Mouse (Mus musculus) C2C12 (cell line): ENCODE measurements around the gene Zfp36.

Source experiments
- CTCF ChIP-seq: IDR thresholded peaks from one replicate; pipeline ENCODE4 v1.5.1; 2011; ENCODE audit not compliant: control insufficient read depth, insufficient read depth, insufficient read length
- FOSL1 ChIP-seq: IDR thresholded peaks from one replicate; pipeline ENCODE4 v1.8.0; 2011; ENCODE audit warnings: mild to moderate bottlenecking, low read length; ENCODE audit not compliant: poor library complexity, insufficient read depth, severe bottlenecking
- USF1 ChIP-seq: IDR thresholded peaks from one replicate; pipeline ENCODE4 v1.6.1; 2011; ENCODE audit warnings: low read depth, mild to moderate bottlenecking, control low read depth, moderate library complexity

GRCm38 (mm10) chr7:28359854-28360253 is 20.2 kb downstream of the Zfp36 start:
- TF ChIP-seq USF1 = no peak
- TF ChIP-seq CTCF = no peak
- no peak for TF ChIP-seq FOSL1
